Mouse (Mus musculus) G1E (cell line): ENCODE results near the gene Zfyve27. TPM values are rescaled to one million over a fixed set of nuclear protein-coding genes. Genes with fewer than 3 reads are reported as not detected.

Experiments
- ATAC-seq: 2 replicates; pipeline ENCODE4 v1.8.0; 2016; ENCODE audit warnings: mild to moderate bottlenecking; ENCODE audit not compliant: insufficient number of reproducible peaks, poor library complexity, low FRiP score, severe bottlenecking; ENCODE audit errors: extremely low read depth
- DNase-seq: peaks from one replicate; pipeline ENCODE4 v3.0.0; 2012; ENCODE audit warnings: low spot score
- H3K27me3 ChIP-seq: 2 replicates; pipeline ENCODE4 v1.6.1; 2012; ENCODE audit warnings: mild to moderate bottlenecking, low read length, inconsistent platforms; ENCODE audit not compliant: insufficient read depth
- H3K36me3 ChIP-seq: replicated peaks from 2 replicates; pipeline ENCODE3; 2012; ENCODE audit warnings: mild to moderate bottlenecking, inconsistent platforms
- H3K4me1 ChIP-seq: 2 replicates; pipeline ENCODE4 v1.6.1; 2012; ENCODE audit warnings: low read depth, low read length, inconsistent platforms, mixed read lengths; ENCODE audit not compliant: insufficient read depth
- H3K4me3 ChIP-seq: 2 replicates; pipeline ENCODE4 v1.5.1; 2012; ENCODE audit warnings: low read depth, mild to moderate bottlenecking, inconsistent platforms, low read length, moderate library complexity, mixed read lengths
- H3K9me3 ChIP-seq: replicated peaks from 2 replicates; pipeline ENCODE4 v1.6.1; 2012; ENCODE audit warnings: inconsistent platforms
- CTCF ChIP-seq: IDR thresholded peaks from 2 replicates; pipeline ENCODE4 v1.5.1; 2012; ENCODE audit warnings: low read depth, low read length, inconsistent platforms, mixed read lengths
- GATA1 ChIP-seq: IDR thresholded peaks from 2 replicates; pipeline ENCODE4 v1.6.1; 2012; ENCODE audit warnings: borderline replicate concordance, low read length, inconsistent platforms, mixed read lengths
- GATA2 ChIP-seq: IDR thresholded peaks from 2 replicates; pipeline ENCODE4 v1.6.1; 2012; ENCODE audit warnings: low read depth, low read length, inconsistent platforms, borderline replicate concordance
- POLR2AphosphoS5 ChIP-seq: IDR thresholded peaks from 2 replicates; pipeline ENCODE4 v1.6.1; 2012; ENCODE audit warnings: low read depth, low read length, inconsistent platforms; ENCODE audit not compliant: insufficient replicate concordance
- TAL1 ChIP-seq: conservative IDR thresholded peaks from 2 replicates; pipeline ENCODE4 v1.6.1; 2012; ENCODE audit warnings: low read depth, low read length, inconsistent platforms, mixed read lengths
- polyA plus RNA-seq: library from polyadenylated mRNA; stranded (reverse); fragments of >175 nt; gene quantifications from 2 replicates; pipeline ENCODE4 v1.2.3, GENCODE M21; 2012
- total RNA-seq, 2 experiments: library from RNA; stranded (forward) in 1 of 2; stranded (reverse) in 1 of 2; fragments of 200-1000 nt in 1 of 2; fragments of >200 nt in 1 of 2; fragmentation: Nextera tagmentation in 1 of 2; gene quantifications; 2 replicates each; pipeline ENCODE4 v1.2.3; 2014 to 2017

Zfyve27 gene
- total and polyA plus RNA-seq, 3 experiments = 12.9 to 17.6 (median 16.9) TPM

- TF ChIP-seq TAL1 (no peak), GATA1 (no peak), CTCF (no peak; the same call in 1 of the 2 replicates), GATA2 (no peak), POLR2AphosphoS5 (no peak)
- DNase-seq = no peak
- H3K27me3 ChIP-seq = no peaks in the 10 kb centered on the region
- ATAC-seq = no peak
- H3K36me3 ChIP-seq = peaks cover 98% of the 10 kb centered on the region
- H3K9me3 ChIP-seq = no peaks in the 10 kb centered on the region
- no peaks in the 10 kb centered on the region; the same call in 1 of the 2 replicates for H3K4me1 ChIP-seq
- no peak overlapping the region for H3K4me3 ChIP-seq
These were observed 18.9 kb downstream of the Zfyve27 start for GRCm38 (mm10) chr19:42182673-42183072.

- Histone ChIP-seq H3K4me3 (no peak overlapping the region), H3K9me3 (no peaks in the 10 kb centered on the region), H3K4me1 (no peaks in the 10 kb centered on the region; the same call in 1 of the 2 replicates), H3K27me3 (no peaks in the 10 kb centered on the region), H3K36me3 (peaks cover 93% of the 10 kb centered on the region)
- DNase-seq (no peak), ATAC-seq (no peak)
- TF ChIP-seq CTCF = no peak
- no peak for TF ChIP-seq GATA2
- no peak for TF ChIP-seq TAL1
- TF ChIP-seq GATA1 = no peak
- TF ChIP-seq POLR2AphosphoS5 = no peak
These were observed 26.0 kb downstream of the Zfyve27 start for GRCm38 (mm10) chr19:42189735-42190134.

GRCm38 (mm10) chr19:42190494-42190893 is 26.7 kb downstream of the Zfyve27 start:
- peak; percentile 63 for DNase-seq
- peaks cover 85% of the 10 kb centered on the region for H3K36me3 ChIP-seq
- H3K4me3 ChIP-seq = no peak overlapping the region
- no peaks in the 10 kb centered on the region for H3K27me3 ChIP-seq
- ATAC-seq = no peak
- TF ChIP-seq CTCF (peak; percentile 67; the same call in 1 of the 2 replicates), GATA1 (no peak), GATA2 (no peak), TAL1 (no peak), POLR2AphosphoS5 (no peak)
- no peaks in the 10 kb centered on the region; the same call in 1 of the 2 replicates for H3K4me1 ChIP-seq
- H3K9me3 ChIP-seq = no peaks in the 10 kb centered on the region

GRCm38 (mm10) chr19:42193311-42193710 is 29.6 kb downstream of the Zfyve27 start:
- Histone ChIP-seq H3K9me3 (no peaks in the 10 kb centered on the region), H3K36me3 (peaks cover 57% of the 10 kb centered on the region), H3K27me3 (peaks cover 15% of the 10 kb centered on the region), H3K4me1 (peaks cover 4% of the 10 kb centered on the region; the same call in 1 of the 2 replicates), H3K4me3 (no peak overlapping the region)
- no peak for TF ChIP-seq POLR2AphosphoS5
- no peak for TF ChIP-seq GATA2
- TF ChIP-seq TAL1 = no peak
- no peak for TF ChIP-seq GATA1
- TF ChIP-seq CTCF = no peak
- DNase-seq (no peak), ATAC-seq (no peak)

GRCm38 (mm10) chr19:42196378-42196777 is 32.6 kb downstream of the Zfyve27 start:
- Histone ChIP-seq H3K4me1 (peaks cover 5% of the 10 kb centered on the region; the same call in 1 of the 2 replicates), H3K27me3 (peaks cover 27% of the 10 kb centered on the region), H3K4me3 (no peak overlapping the region), H3K9me3 (no peaks in the 10 kb centered on the region), H3K36me3 (peaks cover 26% of the 10 kb centered on the region)
- DNase-seq = no peak
- TF ChIP-seq CTCF = no peak
- ATAC-seq = no peak

GRCm38 (mm10) chr19:42197066-42197465 is 33.3 kb downstream of the Zfyve27 start:
- DNase-seq (no peak), ATAC-seq (no peak)
- H3K27me3 ChIP-seq = peaks cover 34% of the 10 kb centered on the region
- H3K9me3 ChIP-seq = no peaks in the 10 kb centered on the region
- peaks cover 19% of the 10 kb centered on the region for H3K36me3 ChIP-seq
- H3K4me1 ChIP-seq = peaks cover 5% of the 10 kb centered on the region; the same call in 1 of the 2 replicates
- no peak for TF ChIP-seq GATA2
- TF ChIP-seq CTCF = no peak
- TF ChIP-seq POLR2AphosphoS5 = no peak
- TF ChIP-seq GATA1 = no peak
- TF ChIP-seq TAL1 = no peak
- no peak overlapping the region for H3K4me3 ChIP-seq

GRCm38 (mm10) chr19:42198026-42198425 is 34.3 kb downstream of the Zfyve27 start:
- no peak for ATAC-seq
- H3K36me3 ChIP-seq = peaks cover 10% of the 10 kb centered on the region
- TF ChIP-seq POLR2AphosphoS5 (no peak), GATA2 (no peak), CTCF (no peak), TAL1 (no peak)
- peaks cover 37% of the 10 kb centered on the region for H3K27me3 ChIP-seq
- no peaks in the 10 kb centered on the region for H3K9me3 ChIP-seq
- H3K4me1 ChIP-seq = peaks cover 5% of the 10 kb centered on the region; the same call in 1 of the 2 replicates
- H3K4me3 ChIP-seq = no peak overlapping the region
- no peak for DNase-seq
